Mouse (Mus musculus) CD4-positive, CD25-positive, alpha-beta regulatory T cell, adult 4 months (primary cell): ENCODE results near the gene Abca7. TPM values are rescaled to one million over a fixed set of nuclear protein-coding genes. Genes with fewer than 3 reads are reported as not detected.
"Not testable (repeated sequence)": the region's sequence is repeated elsewhere in the genome, so short reads cannot be mapped to it uniquely, and the experiment has no call there.

Source experiments
- ATAC-seq: one replicate; pipeline ENCODE4 v1.8.0; 2017
- polyA plus RNA-seq, 2 experiments: library from polyadenylated mRNA; unstranded; fragments of 100-300 nt; shearing (Covaris generic); gene quantifications; one replicate each; pipeline ENCODE4 v1.2.1; 2017

The Abca7 gene
- polyA plus RNA-seq, result 10 to 100 TPM; 11.4 to 16.4 TPM

DNA sequence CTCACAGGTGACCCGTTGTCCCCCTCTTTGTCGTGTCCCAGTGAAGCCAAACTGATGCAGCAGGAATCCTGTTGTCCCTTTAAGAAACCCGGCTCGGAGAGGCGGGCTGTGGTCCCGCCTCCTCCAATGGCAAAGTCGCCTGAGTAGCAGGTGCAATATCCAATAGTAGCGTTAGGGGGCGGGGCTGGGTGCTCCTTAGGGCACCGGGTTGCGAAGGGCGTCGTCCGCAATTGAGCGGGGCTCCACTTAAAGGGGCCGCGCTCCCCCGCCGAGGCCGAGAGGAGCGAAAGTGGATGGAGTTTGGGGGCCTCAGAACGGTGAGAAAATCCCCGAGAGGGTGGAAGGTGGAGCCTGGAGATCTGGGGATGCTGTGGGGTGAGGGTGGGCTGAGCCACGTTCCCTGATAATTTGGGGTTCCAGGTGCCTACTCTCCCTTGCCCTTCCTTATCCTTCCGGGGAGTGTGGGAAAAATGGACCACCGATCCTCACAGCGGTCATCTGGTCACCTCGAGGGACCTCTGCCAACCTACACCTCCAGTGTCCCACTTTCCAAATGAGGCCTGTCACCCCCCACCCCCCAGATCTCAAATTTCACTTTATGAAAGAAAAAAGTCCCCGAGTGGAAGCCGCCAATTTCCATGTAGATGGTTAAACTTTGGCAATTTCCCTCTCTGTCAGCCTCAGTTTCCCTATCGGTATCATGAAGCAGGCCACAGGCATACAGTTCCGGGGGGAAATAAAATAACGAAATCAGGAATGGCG, at the start of gene Abca7:
Abca7 (plus strand) TSS at position 223 of the 762 bp plus-strand sequence.
- peak; percentile 93 for ATAC-seq

DNA sequence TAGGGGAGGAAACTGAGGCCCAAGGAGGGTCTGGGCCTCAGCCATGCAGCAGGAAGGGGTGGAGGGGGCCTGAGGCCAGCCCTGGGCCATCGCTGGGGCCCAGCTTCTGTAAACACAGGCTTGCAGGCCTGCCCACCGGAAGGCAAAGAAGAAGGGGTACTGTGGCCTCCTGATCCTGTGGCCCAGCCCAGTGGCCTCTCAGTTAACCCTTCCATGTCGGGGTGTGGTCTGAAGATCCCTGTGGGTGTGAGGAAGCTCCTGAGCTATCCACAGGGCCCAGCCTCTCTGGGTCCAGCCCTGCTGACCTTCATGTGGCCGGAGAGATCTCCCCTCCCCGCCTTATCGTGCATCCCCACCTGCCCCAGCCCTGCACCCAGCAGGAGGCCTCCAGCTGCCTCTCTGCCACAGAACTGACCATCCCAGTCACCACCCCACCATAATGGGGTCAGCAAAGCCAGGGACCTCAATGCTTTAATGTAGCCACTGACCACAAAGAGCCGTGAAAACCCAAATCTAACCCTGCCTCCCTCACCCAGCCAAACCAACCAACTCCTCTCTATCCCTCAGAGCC, 49.5 kb upstream of the Abca7 start:
- no peak for ATAC-seq

DNA sequence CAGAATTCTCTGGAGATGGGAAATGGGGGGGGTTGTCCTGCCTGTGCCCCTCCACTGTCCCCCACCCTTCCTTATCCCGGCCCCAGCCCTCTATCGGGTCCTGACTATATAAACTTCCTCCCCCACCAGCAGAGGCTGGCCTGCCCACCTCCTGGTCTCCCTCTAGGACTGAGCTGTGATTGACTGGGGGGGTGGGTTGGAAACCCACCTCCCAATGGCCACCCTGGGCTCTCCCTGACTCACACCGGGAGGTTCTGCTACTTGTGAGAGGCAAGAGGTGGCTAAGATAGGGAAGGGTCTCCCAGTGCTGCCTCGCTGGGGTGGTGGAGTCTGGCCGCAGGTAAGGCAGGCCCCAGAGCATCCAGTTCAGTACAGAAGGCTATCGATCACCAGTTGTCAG, 48.8 kb upstream of the Abca7 start:
- no peak for ATAC-seq

DNA sequence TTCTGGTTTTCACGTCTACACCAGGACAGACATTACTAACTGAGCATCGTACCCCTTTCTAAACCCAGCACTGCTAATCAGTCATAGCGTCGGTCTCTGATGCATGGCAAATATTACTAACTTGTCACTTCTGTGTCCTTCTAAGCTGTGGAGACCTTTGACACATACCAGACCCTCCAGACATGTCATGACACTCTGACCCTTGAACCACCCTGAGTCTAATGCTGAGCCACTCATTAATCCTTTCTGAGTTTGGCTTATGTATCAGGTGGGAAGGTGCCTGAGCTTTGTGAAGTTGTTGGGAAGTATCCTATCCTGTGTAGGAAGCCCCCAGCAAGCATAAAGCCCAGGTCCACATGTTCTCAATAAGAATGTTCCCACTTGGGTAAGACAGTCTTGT, 46.4 kb upstream of the Abca7 start:
- no peak for ATAC-seq

DNA sequence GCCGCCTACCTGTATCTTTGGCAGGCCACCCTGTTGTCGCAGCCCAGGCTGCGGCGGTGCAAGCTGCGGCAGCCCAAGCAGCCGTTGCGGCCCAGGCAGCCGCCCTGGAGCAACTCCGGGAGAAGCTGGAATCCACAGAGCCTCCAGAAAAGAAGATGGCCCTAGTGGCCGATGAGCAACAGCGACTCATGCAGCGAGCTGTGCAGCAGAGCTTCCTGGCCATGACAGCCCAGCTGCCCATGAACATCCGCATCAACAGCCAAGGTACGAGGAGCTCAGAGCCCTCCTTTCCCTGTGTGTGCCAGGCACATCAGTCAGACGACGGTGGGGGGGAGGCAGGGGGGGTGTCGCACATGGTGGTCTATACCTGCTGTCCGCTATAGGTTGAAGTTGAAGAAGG, 45.6 kb upstream of the Abca7 start:
- ATAC-seq, result no peak

DNA sequence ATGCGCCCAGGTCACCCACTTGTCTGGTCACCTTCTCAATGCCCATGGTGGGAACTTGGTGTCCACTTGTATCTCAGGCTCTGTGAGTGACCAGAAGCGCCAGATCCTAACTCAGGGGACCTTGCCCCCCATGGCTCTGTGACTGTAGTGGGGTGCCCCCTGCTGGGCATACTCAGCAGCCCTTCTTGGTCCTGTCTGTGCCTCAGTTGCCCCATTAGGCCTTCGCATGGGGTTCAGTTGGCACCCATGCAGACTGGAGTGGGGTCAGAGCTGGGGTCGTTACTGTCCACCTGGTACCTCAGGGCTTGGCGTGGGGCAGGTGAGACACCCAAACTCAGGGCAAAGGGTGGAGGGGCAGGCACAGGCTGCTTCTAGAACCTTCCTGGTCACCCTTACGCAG, 42.3 kb upstream of the Abca7 start:
- ATAC-seq, result no peak

DNA sequence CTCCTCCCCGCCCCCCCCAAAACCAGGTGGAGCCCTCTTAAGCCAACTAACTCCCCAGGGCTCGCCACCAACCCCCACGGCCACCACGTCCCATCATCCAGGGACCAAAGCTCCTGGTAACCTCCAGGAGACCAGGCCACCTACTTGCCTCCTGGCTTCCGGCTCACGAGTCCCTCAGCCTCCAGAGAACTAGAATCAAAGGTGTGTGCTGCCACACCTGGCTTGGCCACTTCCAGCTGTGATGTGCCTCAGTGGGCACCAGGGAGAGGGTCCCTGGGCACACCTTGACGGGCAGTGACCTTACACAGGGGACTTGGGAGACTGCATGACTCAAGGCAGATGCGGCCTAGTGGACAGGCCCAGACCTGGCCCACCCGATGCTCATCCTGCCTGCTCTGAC, 40.6 kb upstream of the Abca7 start:
- ATAC-seq, result no peak

DNA sequence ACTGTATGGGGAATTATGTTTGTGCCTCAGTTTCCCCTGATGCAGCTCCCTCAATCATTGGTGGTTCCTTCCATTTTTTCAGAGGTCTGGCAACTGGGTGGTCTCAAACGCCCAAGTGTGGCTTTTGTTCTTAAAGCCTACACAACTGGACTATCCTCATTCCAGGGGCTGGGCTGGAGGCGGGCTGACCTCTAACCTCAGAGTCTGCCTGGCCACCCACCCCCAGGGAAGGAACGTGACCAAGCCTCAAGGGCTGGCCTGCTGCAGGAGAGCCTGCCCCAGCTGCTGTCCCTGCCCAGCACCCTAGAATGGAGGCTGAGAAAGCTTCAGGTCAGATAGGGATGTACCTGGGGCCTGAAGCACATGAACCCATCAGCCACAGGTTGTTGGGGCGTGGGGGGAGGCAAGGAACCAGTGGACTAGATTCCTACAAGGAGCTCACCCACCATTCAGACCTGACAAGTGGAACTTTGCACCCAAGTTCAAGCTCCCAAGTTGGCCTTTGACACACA, 39.6 kb upstream of the Abca7 start:
- no peak for ATAC-seq

DNA sequence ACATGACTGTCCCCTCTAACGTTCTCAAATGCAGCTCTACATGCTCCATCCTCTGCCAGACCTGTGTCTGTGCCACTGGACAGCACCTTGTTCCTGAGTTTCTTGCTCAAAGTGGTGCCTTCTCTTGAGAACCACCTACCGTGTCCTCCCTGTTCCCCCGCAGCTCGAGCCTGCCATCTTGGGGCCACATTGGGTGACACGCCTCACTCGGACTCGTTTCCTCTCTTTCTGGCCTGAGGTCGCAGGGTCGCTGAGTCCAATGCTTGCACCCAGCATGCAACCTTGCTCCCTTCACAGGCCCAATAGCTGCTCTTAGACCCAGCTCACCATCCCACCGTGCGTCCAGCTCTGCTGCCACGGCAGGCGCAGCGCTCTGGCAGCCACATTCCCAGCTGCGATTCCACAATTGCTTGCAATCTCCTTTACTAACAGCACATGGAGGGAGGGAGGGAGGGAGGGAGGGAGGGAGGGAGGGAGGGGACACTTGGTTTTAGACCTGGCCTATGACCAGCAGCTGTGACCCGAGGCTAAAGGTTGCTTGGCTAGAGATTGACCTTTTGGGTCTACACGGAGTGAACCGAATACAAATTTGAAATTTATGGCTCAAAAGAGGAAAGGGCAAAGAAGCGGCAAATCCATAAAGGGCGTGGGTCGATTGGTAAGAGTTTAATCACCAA, 38.0 kb upstream of the Abca7 start:
- peak; percentile 18 for ATAC-seq

DNA sequence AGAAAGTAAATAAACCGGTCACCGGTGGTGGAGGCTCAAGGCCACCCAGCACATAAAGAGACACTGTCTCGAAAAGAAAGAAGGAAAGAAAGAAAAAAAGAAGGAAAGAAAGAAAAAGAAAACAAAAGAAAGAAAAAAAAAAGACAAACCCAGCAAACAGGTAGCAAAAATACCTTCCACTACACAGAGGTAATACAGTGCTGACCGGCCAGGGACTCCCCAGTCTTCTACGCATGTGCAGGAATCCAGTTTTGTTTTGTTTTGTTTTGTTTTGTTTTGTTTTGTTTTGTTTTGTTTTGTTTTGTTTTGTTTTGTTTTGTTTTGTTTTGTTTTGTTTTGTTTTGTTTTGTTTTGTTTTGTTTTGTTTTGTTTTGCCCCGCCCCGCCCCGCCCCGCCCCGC, 36.9 kb upstream of the Abca7 start:
- ATAC-seq, result not testable (repeated sequence)

DNA sequence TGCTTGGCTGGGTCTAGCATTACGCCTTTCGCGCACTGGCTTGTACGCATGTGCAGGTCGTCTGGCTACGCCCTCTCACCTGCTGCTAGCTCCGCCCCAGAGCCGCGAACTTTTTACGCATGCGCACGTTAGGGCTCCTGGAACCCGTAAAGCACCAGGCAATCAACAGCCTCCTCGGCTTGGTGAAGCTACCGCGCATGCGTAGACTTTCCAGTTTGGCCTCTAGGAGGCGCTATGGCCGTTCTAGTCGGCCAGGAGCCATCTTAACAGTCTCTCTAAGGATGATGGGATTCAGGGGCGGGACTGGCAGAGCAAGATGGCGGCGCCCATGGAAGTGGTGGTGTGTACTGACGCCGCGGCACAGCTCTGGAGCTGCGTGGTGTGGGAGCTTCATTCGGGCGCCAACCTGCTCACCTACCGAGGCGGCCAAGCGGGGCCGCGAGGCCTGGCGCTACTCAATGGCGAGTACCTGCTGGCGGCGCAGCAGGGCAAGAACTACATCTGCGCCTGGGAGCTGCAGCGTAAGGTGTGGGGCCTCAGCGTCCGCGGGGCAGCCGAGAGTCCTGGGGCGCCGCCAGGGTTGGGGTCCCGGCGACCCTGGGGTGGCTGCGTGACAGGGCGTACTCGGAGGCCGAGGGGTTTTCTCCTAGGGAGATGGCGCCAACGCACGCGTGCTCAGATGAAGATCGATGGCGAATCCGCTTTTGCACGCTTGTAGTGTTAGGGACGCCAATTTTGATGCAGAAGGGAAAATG, 36.3 kb upstream of the Abca7 start, which contains the start of gene Wdr18:
Wdr18 (plus strand) TSS at position 306 of the 755 bp plus-strand sequence.
- peak; percentile 94 for ATAC-seq

DNA sequence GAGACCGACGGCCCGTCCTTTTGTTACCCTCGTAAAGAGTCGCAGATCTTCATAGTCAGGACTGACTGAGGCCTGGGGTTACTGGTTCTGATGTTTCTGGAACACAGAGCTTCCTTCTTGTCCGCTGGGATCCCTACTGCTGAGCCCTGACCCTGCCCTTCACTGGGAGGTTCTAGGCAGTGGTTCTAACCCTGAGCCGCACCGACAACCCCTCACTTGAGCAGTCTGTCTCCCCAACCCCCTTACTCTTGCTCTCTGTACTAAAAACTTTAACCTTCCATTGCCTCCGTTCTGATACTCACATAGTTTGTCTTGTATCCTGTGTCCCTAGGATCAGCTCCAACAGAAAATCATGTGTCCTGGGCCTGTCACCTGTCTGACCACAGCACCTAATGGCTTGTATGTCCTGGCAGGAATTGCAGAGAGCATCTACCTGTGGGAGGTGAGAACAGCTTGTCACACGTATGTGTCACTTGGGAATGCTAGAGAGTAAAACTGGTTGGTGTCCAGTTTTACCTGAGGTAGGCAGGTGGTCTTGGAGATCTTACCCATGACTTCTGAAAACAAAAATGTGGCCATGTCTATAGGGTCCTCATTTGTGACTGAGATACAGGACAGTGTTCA, 35.5 kb upstream of the Abca7 start:
- no peak for ATAC-seq

DNA sequence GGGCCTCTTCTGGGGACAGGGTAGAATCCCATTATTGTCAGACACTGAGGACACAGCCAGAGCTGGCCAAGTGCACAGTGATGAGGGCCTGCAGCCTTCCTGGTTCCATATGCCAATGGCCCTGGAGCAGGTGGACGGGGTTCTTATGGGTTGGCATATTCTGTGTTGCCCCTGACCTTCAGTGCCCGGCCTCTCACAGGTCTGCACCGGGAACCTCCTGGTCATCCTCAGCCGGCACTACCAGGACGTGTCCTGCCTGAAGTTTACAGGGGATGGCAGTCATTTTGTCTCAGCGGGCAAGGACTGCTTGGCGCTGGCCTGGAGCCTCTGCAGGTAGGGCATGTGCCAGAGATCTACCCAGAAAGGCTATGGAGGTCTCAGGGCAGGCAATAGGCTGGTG, 31.6 kb upstream of the Abca7 start:
- no peak for ATAC-seq

DNA sequence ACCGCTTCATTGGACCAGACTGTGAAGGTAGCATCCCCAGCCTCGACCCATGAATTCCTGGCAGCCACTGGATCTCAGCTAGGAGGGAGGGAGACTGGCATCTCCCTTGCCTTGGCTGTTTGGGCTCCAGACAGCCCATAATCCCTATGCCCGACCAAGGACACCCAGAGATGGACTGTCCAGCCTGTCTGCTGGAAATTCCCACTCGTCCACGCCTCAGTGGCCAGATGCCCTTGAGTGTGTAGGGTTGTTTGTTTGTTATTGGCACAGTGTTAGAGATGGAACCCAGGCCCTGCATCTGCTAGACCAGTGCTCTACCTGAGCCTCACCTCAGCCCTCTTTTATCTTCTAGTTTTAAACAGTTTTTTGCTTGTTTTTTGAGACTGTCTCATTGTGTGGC, 31.0 kb upstream of the Abca7 start:
- no peak for ATAC-seq

DNA sequence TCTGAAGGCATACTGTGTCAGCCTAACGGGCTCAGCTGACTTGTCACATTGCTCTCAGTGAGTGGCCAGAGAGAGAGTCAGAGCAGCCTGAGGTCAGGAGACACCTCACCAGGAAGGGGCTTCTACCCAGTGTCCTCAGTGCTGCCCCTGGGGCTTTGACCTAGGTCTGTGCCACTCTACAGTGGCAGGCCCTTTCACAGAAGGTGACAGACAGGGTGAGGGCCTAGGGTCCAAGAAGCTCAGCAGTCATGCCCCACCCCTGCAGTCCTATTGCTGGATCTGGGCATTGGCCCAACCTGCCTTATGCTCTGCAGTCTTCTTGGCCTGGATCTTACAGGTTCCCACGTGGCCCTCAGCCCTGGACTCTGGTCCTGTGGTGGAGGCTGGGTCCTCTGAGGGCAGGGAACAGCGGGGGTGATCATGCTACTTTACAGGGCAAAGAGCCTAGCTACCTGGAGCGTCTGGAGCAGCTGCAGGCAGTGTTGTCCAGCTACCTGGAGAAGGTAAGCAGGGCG, 29.4 kb upstream of the Abca7 start:
- no peak for ATAC-seq

DNA sequence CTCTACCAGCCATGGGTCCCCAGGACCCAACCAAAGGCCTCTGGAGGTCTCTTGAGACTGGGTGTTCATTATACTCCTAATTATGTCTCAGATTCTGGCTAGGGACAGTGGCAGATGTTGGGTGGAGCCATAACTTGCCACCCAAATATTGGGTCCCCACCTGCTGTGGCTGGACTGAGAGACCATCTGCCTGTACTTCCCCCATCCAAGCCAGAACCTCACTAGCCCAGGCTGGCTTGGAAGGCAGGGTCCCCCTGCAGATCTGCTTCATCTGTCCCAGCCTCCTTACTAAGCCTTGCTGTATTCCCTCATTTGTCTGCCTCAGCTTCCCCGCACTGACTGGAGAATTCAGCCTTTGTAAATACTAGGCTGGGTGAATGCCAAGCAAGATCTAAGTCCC, 28.1 kb upstream of the Abca7 start:
- no peak for ATAC-seq

DNA sequence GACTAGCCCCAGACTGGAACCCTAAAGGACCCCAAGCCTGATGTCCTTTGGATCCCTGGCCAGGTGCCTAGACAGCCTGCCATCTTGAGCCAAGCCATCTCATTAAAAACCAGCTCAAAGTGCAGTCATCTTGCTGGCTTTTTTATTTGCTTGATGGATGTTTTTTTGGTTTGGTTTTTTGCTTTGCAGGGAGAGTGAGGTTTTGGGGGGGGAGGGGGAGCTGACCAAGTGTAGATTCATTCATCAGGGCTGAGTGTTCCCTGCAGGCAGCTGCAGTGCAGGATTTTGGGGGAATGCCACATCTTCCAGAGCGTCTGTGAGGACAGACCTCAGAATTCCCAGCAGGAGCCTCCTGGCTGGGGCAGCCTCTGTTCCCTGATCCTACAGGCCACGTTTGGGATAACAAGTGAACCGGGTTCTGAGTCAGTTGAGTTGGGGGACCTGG, 27.1 kb upstream of the Abca7 start:
- ATAC-seq, result no peak

DNA sequence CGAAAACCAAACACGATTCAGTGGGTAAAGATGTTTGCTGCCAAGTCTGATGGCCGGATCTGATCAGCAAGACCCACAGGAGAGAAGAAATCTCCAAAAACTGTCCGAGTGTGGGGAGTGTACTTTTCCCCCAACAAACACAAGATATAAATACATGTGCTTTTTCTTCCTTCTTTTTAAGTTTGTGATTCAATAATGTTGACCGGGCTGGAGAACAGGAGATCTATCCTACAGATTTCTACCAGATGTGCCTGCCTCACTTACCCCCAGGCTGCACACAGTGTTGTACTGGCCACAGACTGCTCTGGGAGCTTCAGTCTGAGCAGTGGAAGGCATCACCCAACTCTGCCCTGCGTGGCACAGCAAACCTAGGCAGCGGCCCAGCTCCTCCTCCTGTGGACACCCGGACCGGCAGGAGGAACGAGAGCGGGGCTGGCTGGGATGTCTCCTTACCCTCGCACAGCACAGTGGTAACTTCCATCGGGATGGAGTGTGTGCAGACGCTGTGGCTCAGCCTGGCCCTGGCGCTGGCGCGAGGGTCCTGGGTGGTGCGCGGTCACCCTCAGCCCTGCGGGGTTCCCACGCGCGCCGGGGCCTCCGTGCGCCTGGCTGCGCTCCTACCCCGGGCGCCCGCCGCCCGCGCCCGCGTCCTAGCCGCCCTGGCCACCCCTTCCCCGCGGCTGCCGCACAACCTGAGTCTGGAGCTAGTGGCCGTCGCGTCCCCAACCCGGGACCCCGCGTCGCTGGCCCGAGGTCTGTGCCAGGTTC, 25.7 kb upstream of the Abca7 start, which contains the start of gene Grin3b:
Grin3b (plus strand) TSS at position 301 of the 768 bp plus-strand sequence.
- no peak for ATAC-seq

DNA sequence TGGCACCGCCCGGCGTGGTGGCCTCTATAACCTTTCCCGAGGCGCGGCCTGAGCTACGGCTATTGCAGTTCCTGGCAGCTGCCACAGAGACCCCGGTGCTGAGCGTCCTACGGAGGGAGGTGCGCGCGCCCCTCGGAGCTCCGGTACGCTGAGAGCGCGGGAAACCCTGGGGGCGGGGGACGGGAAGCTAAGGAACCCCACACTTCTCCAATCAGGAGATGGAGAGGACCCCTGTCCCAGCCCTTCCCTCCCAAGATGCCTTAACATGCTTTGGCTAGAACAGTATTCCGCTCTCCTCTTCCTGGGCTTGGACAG, 25.2 kb upstream of the Abca7 start:
- no peak for ATAC-seq

DNA sequence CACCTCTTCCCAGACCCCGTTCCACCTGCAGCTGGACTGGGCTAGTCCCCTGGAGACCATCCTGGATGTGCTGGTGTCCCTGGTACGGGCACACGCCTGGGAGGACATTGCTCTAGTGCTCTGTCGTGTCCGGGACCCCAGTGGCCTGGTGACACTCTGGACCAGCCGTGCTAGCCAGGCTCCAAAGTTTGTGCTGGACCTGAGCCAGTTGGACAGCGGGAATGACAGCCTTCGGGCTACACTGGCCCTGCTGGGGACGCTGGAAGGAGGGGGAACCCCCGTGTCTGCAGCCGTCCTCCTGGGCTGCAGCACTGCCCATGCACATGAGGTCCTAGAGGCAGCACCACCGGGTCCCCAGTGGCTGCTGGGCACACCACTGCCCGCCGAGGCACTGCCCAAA, 23.5 kb upstream of the Abca7 start:
- ATAC-seq, result no peak

DNA sequence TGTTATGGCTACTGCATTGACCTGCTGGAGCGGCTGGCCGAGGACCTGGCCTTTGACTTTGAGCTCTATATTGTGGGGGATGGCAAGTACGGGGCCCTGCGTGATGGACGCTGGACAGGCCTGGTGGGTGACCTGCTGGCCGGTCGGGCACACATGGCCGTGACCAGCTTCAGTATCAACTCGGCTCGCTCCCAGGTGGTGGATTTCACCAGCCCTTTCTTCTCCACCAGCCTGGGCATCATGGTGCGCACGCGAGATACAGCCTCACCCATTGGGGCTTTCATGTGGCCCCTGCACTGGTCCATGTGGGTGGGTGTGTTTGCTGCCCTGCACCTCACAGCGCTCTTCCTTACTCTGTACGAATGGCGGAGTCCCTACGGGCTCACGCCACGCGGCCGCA, 22.2 kb upstream of the Abca7 start:
- ATAC-seq, result no peak
